ENCODE assay signal across 9 mouse cellular contexts in the genomic region with DNA sequence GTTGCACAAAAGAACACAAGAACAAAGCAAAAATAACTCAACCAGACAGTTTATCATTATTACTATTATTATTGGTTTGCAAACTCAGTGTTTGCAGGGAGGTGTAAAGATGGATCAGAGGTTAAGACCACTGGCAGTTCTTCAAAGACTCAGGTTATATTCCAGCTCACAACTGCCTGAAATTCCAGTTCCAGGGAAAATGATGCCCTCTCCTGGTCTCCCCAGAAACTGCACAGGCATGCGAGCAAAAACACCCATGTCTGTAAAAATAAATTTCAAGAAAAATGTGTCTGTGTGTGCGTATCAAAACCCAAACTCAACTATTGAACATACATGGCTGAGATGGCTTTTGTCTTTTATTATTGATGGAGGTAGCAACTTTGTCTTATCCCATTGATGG. TPM values are rescaled to one million over a fixed set of nuclear protein-coding genes. Genes with fewer than 3 reads are reported as not detected.
DNase-seq lines count a peak whose midpoint lies in the region; TF ChIP-seq lines count a peak whose summit lies in the region.
"Had no signal": no experiment of that assay in that cellular context is flagged by ENCODE, and none has a peak within 500 bp of the region (broad histone marks: within the 10 kb centered on the region; RNA-seq: fewer than 3 reads in every experiment).

No protein-coding gene starts in this region.

- 11% methylated on average over 2 of the region's 2 CpGs for WGBS in heart, adult 2 months

- no peak overlapping the region; the same call in 1 of the 2 replicates for H3K27ac ChIP-seq in heart, adult 2 months

- H3K9ac ChIP-seq in heart, adult 2 months (ENCODE audit: low read depth, low read length): no peak overlapping the region

- H3K4me1 ChIP-seq in heart, adult 2 months (ENCODE audit: control insufficient read depth, insufficient read depth, low read length): peaks cover 12% of the 10 kb centered on the region

- intact Hi-C loops in heart, adult 2 months (cut with DNase I): loop anchor here (1.0 to 10.0 kb wide), 6 partner anchors 110 to 322 kb away; a partner anchor contains a TSS
- intact Hi-C loops in heart, postnatal 25 days (cut with DNase I): loop anchor here (1.0 kb wide), 1 partner anchor 110 kb away; no protein-coding TSS in a partner anchor

- TF ChIP-seq CTCF in heart, adult 2 months (IDR thresholded peaks at IDR 0.05): peak; percentile 96

- no peaks in the 10 kb centered on the region for H3K79me2 ChIP-seq in heart, adult 2 months (replicated peaks; ENCODE audit: control insufficient read depth, insufficient read depth, low read length)

- H3K27me3 ChIP-seq in heart, adult 2 months (ENCODE audit: control insufficient read depth, insufficient read depth, low read length): no peaks in the 10 kb centered on the region

- TF ChIP-seq EP300 in heart, adult 2 months (IDR thresholded peaks at IDR 0.05; ENCODE audit: insufficient read depth, low read depth, low read length): no peak

- peaks cover 3% of the 10 kb centered on the region for H3K36me3 ChIP-seq in heart, adult 2 months (ENCODE audit: control insufficient read depth, insufficient read depth, low read length)

- no peak overlapping the region for H3K4me3 ChIP-seq in heart, adult 2 months

- TF ChIP-seq POLR2A in heart, adult 2 months (IDR thresholded peaks at IDR 0.05; ENCODE audit: insufficient read depth, low read depth, low read length): no peak

- peak; percentile 42 to 73 for DNase-seq in heart, adult 2 months
- no peak for DNase-seq in heart, postnatal 25 days (ENCODE audit: low spot score)
- DNase-seq in urinary bladder, postnatal 14 days (ENCODE audit: low spot score): peak; percentile 67
- no peak for DNase-seq in urinary bladder, adult 2 months (ENCODE audit: low spot score)
- DNase-seq in cerebellum, postnatal 25 days: peak; percentile 73 to 82
- peak; percentile 63 to 84 for DNase-seq in kidney, postnatal 36 days
- DNase-seq in lung, postnatal 4 days: peak; percentile 35 to 74
- no peak for DNase-seq in T-cell, adult 2 months (ENCODE audit: low spot score)

RNA-seq across cellular contexts. Expression of a gene that starts 2.3 kb away (rescaled TPM):
- 10 to 100 TPM; 32.5 to 33.8 TPM for total RNA-seq in heart, adult 2 months (2021)
- 15.6 and 22.9 TPM in 2 replicates for polyA plus RNA-seq in heart, adult 2 months (2012; rRNA removed)
- 10 to 100 TPM; 34.2 to 35.8 TPM for total RNA-seq in heart, postnatal 25 days (2021)
- polyA plus RNA-seq in urinary bladder, adult 2 months (2012; rRNA removed): 17.8 and 24.8 TPM in 2 replicates

RNA-seq across cellular contexts. Expression of a gene that starts 58.5 kb away (rescaled TPM):
- total RNA-seq in heart, adult 2 months (2021): not detected
- polyA plus RNA-seq in heart, adult 2 months (2012; rRNA removed): 0.14 TPM in 1 of 2 replicates, not detected in the other
- total RNA-seq in heart, postnatal 25 days (2021): not detected
- not detected in 2 replicates for polyA plus RNA-seq in urinary bladder, adult 2 months (2012; rRNA removed)
- total RNA-seq: neutrophil, adult 5-6 weeks had no signal

Comparison
In these comparisons a context has a peak if more than half of its experiments do, and no peak if none do; other contexts are left out.
1. DNase-seq: peak in heart, adult 2 months (2 of 2), urinary bladder, postnatal 14 days (single experiment), cerebellum, postnatal 25 days (2 of 2), kidney, postnatal 36 days (2 of 2) and lung, postnatal 4 days (2 of 2); none in heart, postnatal 25 days (single experiment), urinary bladder, adult 2 months (single experiment) and T-cell, adult 2 months (single experiment).